Mouse (Mus musculus): Measurements from ENCODE around the gene Tnni3k.

DNA sequence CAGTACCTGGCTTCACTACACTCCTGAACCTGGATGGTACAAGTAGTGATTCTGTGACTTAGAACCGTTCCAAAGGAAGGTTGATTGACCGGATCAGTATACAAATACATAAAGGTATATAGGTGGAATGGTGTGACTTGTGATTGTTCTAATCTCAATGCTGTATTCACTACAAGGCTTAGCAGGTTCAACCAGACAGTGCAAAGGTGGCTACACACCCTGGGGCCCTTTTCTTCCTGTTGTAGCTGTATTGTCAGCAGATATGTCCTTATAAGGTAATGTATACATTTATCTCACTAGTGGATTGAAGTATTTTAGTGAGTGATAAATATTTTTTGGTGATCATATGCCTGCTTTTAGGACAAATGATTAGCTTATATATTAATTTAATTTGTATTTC lies 310.9 kb downstream of the Tnni3k start:
- TF ChIP-seq CTCF (IDR thresholded peaks at IDR 0.05; ENCODE audit: low read depth) (no peak), EP300 (IDR thresholded peaks at IDR 0.05; ENCODE audit: low read depth) (no peak)

All from liver, embryonic 14.5 days (tissue).